Mouse (Mus musculus): ENCODE results near the gene Phldb1. TPM values are rescaled to one million over a fixed set of nuclear protein-coding genes. Genes with fewer than 3 reads are reported as not detected.
A peak's percentile ranks its signal among the peaks of the same experiment; 100 is the strongest.
"Not testable (repeated sequence)": the region's sequence is repeated elsewhere in the genome, so short reads cannot be mapped to it uniquely, and the experiment has no call there.

Gene Phldb1
- total RNA-seq, 2 experiments from 2014 or later: 104 to 123 TPM

- DNase-seq (ENCODE audit: low spot score in 2 of 2): no peak
Measured at GRCm38 (mm10) chr9:44663706-44664105, 71.3 kb downstream of the Phldb1 start.

- DNase-seq (ENCODE audit: low spot score in 2 of 2): peak in 1 of 2 experiments; percentile 65
Measured at GRCm38 (mm10) chr9:44655098-44656066, 79.6 kb downstream of the Phldb1 start.

- no peak for DNase-seq (ENCODE audit: low spot score in 2 of 2)
Measured at GRCm38 (mm10) chr9:44653896-44654295, 81.1 kb downstream of the Phldb1 start.

- peak; percentile 73 to 79 for DNase-seq (ENCODE audit: low spot score in 2 of 2)
Measured at GRCm38 (mm10) chr9:44652027-44652426, 83.0 kb downstream of the Phldb1 start.

- no peak for DNase-seq (ENCODE audit: low spot score in 2 of 2)
Measured at GRCm38 (mm10) chr9:44648881-44649281, 86.1 kb downstream of the Phldb1 start.

- DNase-seq (ENCODE audit: low spot score in 2 of 2): no peak
Measured at GRCm38 (mm10) chr9:44647656-44648055, 87.3 kb downstream of the Phldb1 start.

- DNase-seq (ENCODE audit: low spot score in 2 of 2): no peak
Measured at GRCm38 (mm10) chr9:44647026-44647425, 88.0 kb downstream of the Phldb1 start.

- no peak for DNase-seq (ENCODE audit: low spot score in 2 of 2)
Measured at GRCm38 (mm10) chr9:44646366-44646765, 88.6 kb downstream of the Phldb1 start.

GRCm38 (mm10) chr9:44645924-44646323 is 89.1 kb downstream of the Phldb1 start:
- DNase-seq (ENCODE audit: low spot score in 2 of 2): no peak

GRCm38 (mm10) chr9:44645481-44645880 is 89.5 kb downstream of the Phldb1 start:
- peak in 1 of 2 experiments; percentile 58 for DNase-seq (ENCODE audit: low spot score in 2 of 2)

GRCm38 (mm10) chr9:44644186-44644585 is 90.8 kb downstream of the Phldb1 start:
- no peak for DNase-seq (ENCODE audit: low spot score in 2 of 2)

GRCm38 (mm10) chr9:44643103-44643502 is 91.9 kb downstream of the Phldb1 start:
- DNase-seq (ENCODE audit: low spot score in 2 of 2): no peak

GRCm38 (mm10) chr9:44641616-44642015 is 93.4 kb downstream of the Phldb1 start:
- DNase-seq (ENCODE audit: low spot score in 2 of 2): no peak

GRCm38 (mm10) chr9:44640646-44641357 is 94.2 kb downstream of the Phldb1 start:
- no peak for DNase-seq (ENCODE audit: low spot score in 2 of 2)

GRCm38 (mm10) chr9:44640028-44640427 is 95.0 kb downstream of the Phldb1 start:
- not testable (repeated sequence) for DNase-seq (ENCODE audit: low spot score in 2 of 2)

GRCm38 (mm10) chr9:44638726-44639125 is 96.3 kb downstream of the Phldb1 start:
- DNase-seq (ENCODE audit: low spot score in 2 of 2): not testable (repeated sequence)

GRCm38 (mm10) chr9:44637551-44638169 is 97.3 kb downstream of the Phldb1 start:
- peak in 1 of 2 experiments; percentile 75 for DNase-seq (ENCODE audit: low spot score in 2 of 2)

All from gastrocnemius, postnatal 4 days (tissue).